Mouse (Mus musculus) cerebral cortex, adult 2 months (tissue): Measurements from ENCODE around the gene Letmd1.

Experiments used
- WGBS: fragments of 180-500 bp; shearing (Covaris S2); methylation state at CpG from one replicate; pipeline ENCODE4 v1.1.7; 2018; 5-methylcytosine and 5-hydroxymethylcytosine counted together

Gene Letmd1

GRCm38 (mm10) chr15:100468295-100469188 is at the start of gene Letmd1:
TSS of gene Letmd1 (plus strand) at chr15:100469023.
- WGBS: 1% methylated on average over 84 of the region's 84 CpGs

- WGBS: 64% methylated on average over 8 of the region's 8 CpGs
Measured at GRCm38 (mm10) chr15:100419311-100419710, 49.5 kb upstream of the Letmd1 start.

- WGBS: 70% methylated on average over 9 of the region's 9 CpGs
Measured at GRCm38 (mm10) chr15:100419901-100420745, 48.7 kb upstream of the Letmd1 start.

- WGBS: 14% methylated on average over 8 of the region's 8 CpGs
Measured at GRCm38 (mm10) chr15:100421059-100421757, 47.6 kb upstream of the Letmd1 start.

GRCm38 (mm10) chr15:100421758-100422197 is 47.0 kb upstream of the Letmd1 start, which contains the start of gene Gm5475:
TSS of gene Gm5475 (plus strand) at chr15:100422147.
- WGBS: 13% methylated on average over 3 of the region's 3 CpGs

- under 1% methylated on average over 44 of the region's 44 CpGs for WGBS
Measured at GRCm38 (mm10) chr15:100422476-100422875, 46.3 kb upstream of the Letmd1 start.

GRCm38 (mm10) chr15:100422899-100423860 is 45.6 kb upstream of the Letmd1 start:
- WGBS: under 1% methylated on average over 65 of the region's 65 CpGs

- WGBS: 6% methylated on average over 14 of the region's 14 CpGs
Measured at GRCm38 (mm10) chr15:100423916-100424315, 44.9 kb upstream of the Letmd1 start.

GRCm38 (mm10) chr15:100424396-100425122 is 44.3 kb upstream of the Letmd1 start, which contains the start of gene Slc11a2:
TSS of gene Slc11a2 (minus strand) at chr15:100425072.
- 30% methylated on average over 17 of the region's 17 CpGs for WGBS

GRCm38 (mm10) chr15:100428296-100428905 is 40.4 kb upstream of the Letmd1 start:
- 82% methylated on average over 13 of the region's 13 CpGs for WGBS

- WGBS: 61% methylated on average over 11 of the region's 11 CpGs
Measured at GRCm38 (mm10) chr15:100429959-100430565, 38.8 kb upstream of the Letmd1 start.

GRCm38 (mm10) chr15:100433234-100433633 is 35.6 kb upstream of the Letmd1 start:
- WGBS: 75% methylated on average over 4 of the region's 4 CpGs

- WGBS: 76% methylated on average over 4 of the region's 4 CpGs
Measured at GRCm38 (mm10) chr15:100436112-100436511, 32.7 kb upstream of the Letmd1 start.

GRCm38 (mm10) chr15:100436518-100436917 is 32.3 kb upstream of the Letmd1 start:
- WGBS: 82% methylated on average over 10 of the region's 10 CpGs

- 3% methylated on average over 22 of the region's 31 CpGs for WGBS
Measured at GRCm38 (mm10) chr15:100443126-100443922, 25.5 kb upstream of the Letmd1 start.

- 83% methylated on average over 2 of the region's 2 CpGs for WGBS
Measured at GRCm38 (mm10) chr15:100446887-100447286, 21.9 kb upstream of the Letmd1 start.

GRCm38 (mm10) chr15:100448572-100448971 is 20.3 kb upstream of the Letmd1 start:
- WGBS: 81% methylated on average over 4 of the region's 4 CpGs

- 93% methylated on average over 3 of the region's 3 CpGs for WGBS
Measured at GRCm38 (mm10) chr15:100449495-100449894, 19.3 kb upstream of the Letmd1 start.
